Mouse (Mus musculus) E14TG2a.4 (cell line): ENCODE measurements around the gene Gm9999.

Experiments
- CTCF ChIP-seq: conservative IDR thresholded peaks from 2 replicates; pipeline ENCODE4 v1.5.1; 2014; ENCODE audit warnings: low read length
- POU5F1 ChIP-seq: IDR thresholded peaks from 2 replicates; pipeline ENCODE4 v1.6.1; 2014; ENCODE audit warnings: low read length, borderline replicate concordance

- TF ChIP-seq CTCF (no peak), POU5F1 (no peak)
Measured at GRCm38 (mm10) chr7:47020956-47021355, 37.6 kb downstream of the Gm9999 start.
